Mouse (Mus musculus): ENCODE results near the gene Lsm3. TPM values are rescaled to one million over a fixed set of nuclear protein-coding genes. Genes with fewer than 3 reads are reported as not detected.

Gene Lsm3
- polyA plus RNA-seq, 1 experiment = 46.1 TPM

- TF ChIP-seq CTCF (IDR thresholded peaks at IDR 0.05; ENCODE audit: borderline replicate concordance, control insufficient read depth, extremely low read depth, insufficient read depth, low read length, poor library complexity) = no peak
- no peak for TF ChIP-seq POLR2A (IDR thresholded peaks at IDR 0.05; ENCODE audit: control insufficient read depth, extremely low read depth, insufficient read depth, low read length, poor library complexity)
- no peak overlapping the region for H3K4me3 ChIP-seq (ENCODE audit: control insufficient read depth, insufficient read depth, low read length)
- peaks cover 47% of the 10 kb centered on the region for H3K36me3 ChIP-seq (ENCODE audit: control insufficient read depth, insufficient read depth, low read length)
- no peak overlapping the region for H3K27ac ChIP-seq (ENCODE audit: control insufficient read depth, insufficient read depth, low read length)
- WGBS = 93% methylated on average over 10 of the region's 10 CpGs
- H3K4me1 ChIP-seq (replicated peaks; ENCODE audit: control insufficient read depth, insufficient read depth, low read length) = peaks cover 7% of the 10 kb centered on the region
- DNase-seq = no peak
- H3K27me3 ChIP-seq (ENCODE audit: control insufficient read depth, insufficient read depth, low read length) = no peaks in the 10 kb centered on the region
Measured at GRCm38 (mm10) chr6:91489872-91490271, 25.9 kb upstream of the Lsm3 start.

GRCm38 (mm10) chr6:91491004-91491403 is 24.7 kb upstream of the Lsm3 start:
- 95% methylated on average over 6 of the region's 6 CpGs for WGBS
- TF ChIP-seq CTCF (IDR thresholded peaks at IDR 0.05; ENCODE audit: borderline replicate concordance, control insufficient read depth, extremely low read depth, insufficient read depth, low read length, poor library complexity) (no peak), POLR2A (IDR thresholded peaks at IDR 0.05; ENCODE audit: control insufficient read depth, extremely low read depth, insufficient read depth, low read length, poor library complexity) (no peak)

GRCm38 (mm10) chr6:91493053-91493452 is 22.7 kb upstream of the Lsm3 start:
- 19% methylated on average over 10 of the region's 10 CpGs for WGBS
- H3K27ac ChIP-seq (ENCODE audit: control insufficient read depth, insufficient read depth, low read length) = no peak overlapping the region

More at GRCm38 (mm10) chr6:91491004-91491403, 24.7 kb upstream of the Lsm3 start:
- Histone ChIP-seq H3K27ac (ENCODE audit: control insufficient read depth, insufficient read depth, low read length) (no peak overlapping the region), H3K36me3 (ENCODE audit: control insufficient read depth, insufficient read depth, low read length) (peaks cover 50% of the 10 kb centered on the region), H3K4me3 (ENCODE audit: control insufficient read depth, insufficient read depth, low read length) (no peak overlapping the region), H3K4me1 (replicated peaks; ENCODE audit: control insufficient read depth, insufficient read depth, low read length) (peaks cover 7% of the 10 kb centered on the region), H3K27me3 (ENCODE audit: control insufficient read depth, insufficient read depth, low read length) (no peaks in the 10 kb centered on the region)
- DNase-seq = no peak

GRCm38 (mm10) chr6:91494526-91494925 is 21.2 kb upstream of the Lsm3 start:
- DNase-seq = no peak
- no peak overlapping the region for H3K27ac ChIP-seq (ENCODE audit: control insufficient read depth, insufficient read depth, low read length)
- 95% methylated on average over 8 of the region's 8 CpGs for WGBS
- H3K27me3 ChIP-seq (ENCODE audit: control insufficient read depth, insufficient read depth, low read length) = no peaks in the 10 kb centered on the region
- peaks cover 58% of the 10 kb centered on the region for H3K36me3 ChIP-seq (ENCODE audit: control insufficient read depth, insufficient read depth, low read length)
- no peak overlapping the region for H3K4me3 ChIP-seq (ENCODE audit: control insufficient read depth, insufficient read depth, low read length)
- TF ChIP-seq CTCF (IDR thresholded peaks at IDR 0.05; ENCODE audit: borderline replicate concordance, control insufficient read depth, extremely low read depth, insufficient read depth, low read length, poor library complexity) (no peak), POLR2A (IDR thresholded peaks at IDR 0.05; ENCODE audit: control insufficient read depth, extremely low read depth, insufficient read depth, low read length, poor library complexity) (no peak)
- peaks cover 7% of the 10 kb centered on the region for H3K4me1 ChIP-seq (replicated peaks; ENCODE audit: control insufficient read depth, insufficient read depth, low read length)

More at GRCm38 (mm10) chr6:91493053-91493452, 22.7 kb upstream of the Lsm3 start:
- Histone ChIP-seq H3K36me3 (ENCODE audit: control insufficient read depth, insufficient read depth, low read length) (peaks cover 46% of the 10 kb centered on the region), H3K4me1 (replicated peaks; ENCODE audit: control insufficient read depth, insufficient read depth, low read length) (peaks cover 7% of the 10 kb centered on the region), H3K27me3 (ENCODE audit: control insufficient read depth, insufficient read depth, low read length) (no peaks in the 10 kb centered on the region), H3K4me3 (ENCODE audit: control insufficient read depth, insufficient read depth, low read length) (no peak overlapping the region)
- no peak for TF ChIP-seq POLR2A (IDR thresholded peaks at IDR 0.05; ENCODE audit: control insufficient read depth, extremely low read depth, insufficient read depth, low read length, poor library complexity)
- no peak for TF ChIP-seq CTCF (IDR thresholded peaks at IDR 0.05; ENCODE audit: borderline replicate concordance, control insufficient read depth, extremely low read depth, insufficient read depth, low read length, poor library complexity)
- no peak for DNase-seq

GRCm38 (mm10) chr6:91503302-91503701 is 12.4 kb upstream of the Lsm3 start:
- Histone ChIP-seq H3K36me3 (ENCODE audit: control insufficient read depth, insufficient read depth, low read length) (peaks cover 64% of the 10 kb centered on the region), H3K27ac (ENCODE audit: control insufficient read depth, insufficient read depth, low read length) (no peak overlapping the region), H3K4me3 (ENCODE audit: control insufficient read depth, insufficient read depth, low read length) (no peak overlapping the region), H3K4me1 (replicated peaks; ENCODE audit: control insufficient read depth, insufficient read depth, low read length) (peaks cover 36% of the 10 kb centered on the region), H3K27me3 (ENCODE audit: control insufficient read depth, insufficient read depth, low read length) (no peaks in the 10 kb centered on the region)
- no peak for DNase-seq
- 100% methylated on average over 1 of the region's 1 CpGs for whole genome bisulfite sequencing
- TF ChIP-seq CTCF (IDR thresholded peaks at IDR 0.05; ENCODE audit: borderline replicate concordance, control insufficient read depth, extremely low read depth, insufficient read depth, low read length, poor library complexity) (no peak), POLR2A (IDR thresholded peaks at IDR 0.05; ENCODE audit: control insufficient read depth, extremely low read depth, insufficient read depth, low read length, poor library complexity) (no peak)

- Histone ChIP-seq H3K27ac (ENCODE audit: control insufficient read depth, insufficient read depth, low read length) (peak overlapping the region; percentile 98), H3K27me3 (ENCODE audit: control insufficient read depth, insufficient read depth, low read length) (no peaks in the 10 kb centered on the region), H3K4me3 (ENCODE audit: control insufficient read depth, insufficient read depth, low read length) (no peak overlapping the region), H3K4me1 (replicated peaks; ENCODE audit: control insufficient read depth, insufficient read depth, low read length) (peaks cover 57% of the 10 kb centered on the region), H3K36me3 (ENCODE audit: control insufficient read depth, insufficient read depth, low read length) (peaks cover 38% of the 10 kb centered on the region)
- WGBS = 10% methylated on average over 5 of the region's 5 CpGs
- TF ChIP-seq CTCF (IDR thresholded peaks at IDR 0.05; ENCODE audit: borderline replicate concordance, control insufficient read depth, extremely low read depth, insufficient read depth, low read length, poor library complexity) = no peak
- 0 out of 2 replicates have a peak, but pooled peaks have one; percentile 13 for TF ChIP-seq POLR2A (IDR thresholded peaks at IDR 0.05; ENCODE audit: control insufficient read depth, extremely low read depth, insufficient read depth, low read length, poor library complexity)
- DNase-seq = peak; percentile 77
Measured at GRCm38 (mm10) chr6:91506036-91506435, 9.7 kb upstream of the Lsm3 start.

- H3K27ac ChIP-seq (ENCODE audit: control insufficient read depth, insufficient read depth, low read length) = peak overlapping the region; percentile 84
- 32% methylated on average over 3 of the region's 3 CpGs for WGBS
- H3K27me3 ChIP-seq (ENCODE audit: control insufficient read depth, insufficient read depth, low read length) = no peaks in the 10 kb centered on the region
- H3K36me3 ChIP-seq (ENCODE audit: control insufficient read depth, insufficient read depth, low read length) = peaks cover 23% of the 10 kb centered on the region
- peak; percentile 55 for DNase-seq
- TF ChIP-seq CTCF (IDR thresholded peaks at IDR 0.05; ENCODE audit: borderline replicate concordance, control insufficient read depth, extremely low read depth, insufficient read depth, low read length, poor library complexity) = no peak
- no peak for TF ChIP-seq POLR2A (IDR thresholded peaks at IDR 0.05; ENCODE audit: control insufficient read depth, extremely low read depth, insufficient read depth, low read length, poor library complexity)
- no peak overlapping the region for H3K4me3 ChIP-seq (ENCODE audit: control insufficient read depth, insufficient read depth, low read length)
- peaks cover 57% of the 10 kb centered on the region for H3K4me1 ChIP-seq (replicated peaks; ENCODE audit: control insufficient read depth, insufficient read depth, low read length)
Measured at GRCm38 (mm10) chr6:91508041-91508440, 7.7 kb upstream of the Lsm3 start.
